In the genomic region with DNA sequence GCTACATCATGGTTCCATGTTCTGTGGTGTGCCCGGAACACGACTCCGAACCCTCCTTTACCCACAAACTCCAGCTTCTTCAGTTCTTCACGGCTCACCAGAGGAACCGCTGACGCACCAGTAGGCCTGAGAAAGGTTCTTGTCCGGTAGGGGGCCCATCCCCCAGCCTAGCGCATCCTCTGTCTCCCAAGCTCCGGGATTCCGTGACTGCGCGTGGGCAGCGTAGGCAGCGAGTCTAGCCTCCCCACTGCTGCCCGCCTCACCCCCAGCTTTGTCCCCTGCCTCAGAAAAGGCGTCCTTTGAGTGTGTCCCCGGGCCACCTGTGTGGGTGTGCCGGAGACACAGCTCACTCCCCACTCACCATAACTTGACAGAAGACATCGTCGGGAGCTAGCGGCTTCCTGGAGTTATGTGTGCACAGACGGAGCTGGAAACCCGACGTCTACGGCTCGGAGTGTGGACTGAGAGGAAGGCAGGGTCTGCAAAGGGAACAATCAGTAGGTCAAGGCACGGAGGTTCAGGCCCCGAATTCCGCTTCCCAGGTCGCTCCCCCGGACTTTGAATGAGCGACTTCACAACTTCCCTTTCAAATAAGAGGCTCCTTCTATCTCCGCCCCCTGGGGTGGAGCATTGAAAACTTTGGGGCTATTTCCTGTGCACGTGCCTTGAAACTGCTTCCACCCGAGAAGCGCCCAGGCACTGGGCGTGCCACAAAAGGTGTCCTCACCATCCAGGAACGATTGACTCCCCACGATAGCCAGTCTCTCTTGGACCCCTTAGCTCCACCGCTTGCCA, we compare ENCODE assay signal across 8 mouse cellular contexts. TPM values are rescaled to one million over a fixed set of nuclear protein-coding genes. Genes with fewer than 3 reads are reported as not detected.
DNase-seq lines count a peak whose midpoint lies in the region; ATAC-seq lines count a peak whose summit lies in the region.

A gene (minus strand): TSS at position 610 of the 795 bp plus-strand sequence.

- WGBS in forebrain, embryonic 11.5 days = 4% methylated on average over 40 of the region's 40 CpGs
- WGBS in hindbrain, embryonic 13.5 days = 5% methylated on average over 40 of the region's 40 CpGs
- 3% methylated on average over 40 of the region's 40 CpGs for WGBS in liver, embryonic 11.5 days
- WGBS in midbrain, embryonic 16.5 days = 6% methylated on average over 40 of the region's 40 CpGs

- H3K9me3 ChIP-seq in forebrain, embryonic 11.5 days (ENCODE audit: control insufficient read depth, low read length) = no peaks in the 10 kb centered on the region
- no peaks in the 10 kb centered on the region for H3K9me3 ChIP-seq in hindbrain, embryonic 13.5 days
- no peaks in the 10 kb centered on the region for H3K9me3 ChIP-seq in liver, embryonic 11.5 days (ENCODE audit: control insufficient read depth, low read length)
- no peaks in the 10 kb centered on the region for H3K9me3 ChIP-seq in midbrain, embryonic 16.5 days (replicated peaks; ENCODE audit: control insufficient read depth, low read length, poor library complexity, severe bottlenecking)

- peaks cover 5% of the 10 kb centered on the region; the same call in 1 of the 2 replicates for H3K4me1 ChIP-seq in forebrain, embryonic 11.5 days (replicated peaks; ENCODE audit: control insufficient read depth, insufficient read depth, low read length)
- H3K4me1 ChIP-seq in hindbrain, embryonic 13.5 days (replicated peaks) = peaks cover 13% of the 10 kb centered on the region
- peaks cover 6% of the 10 kb centered on the region for H3K4me1 ChIP-seq in liver, embryonic 11.5 days (replicated peaks; ENCODE audit: control insufficient read depth, insufficient read depth, low read length)
- H3K4me1 ChIP-seq in midbrain, embryonic 16.5 days (ENCODE audit: control insufficient read depth, insufficient read depth, low read length) = peaks cover 5% of the 10 kb centered on the region; the same call in 1 of the 2 replicates

- H3K27me3 ChIP-seq in forebrain, embryonic 11.5 days (ENCODE audit: control insufficient read depth, insufficient read depth, low read length) = peaks cover 51% of the 10 kb centered on the region
- H3K27me3 ChIP-seq in hindbrain, embryonic 13.5 days = peaks cover 79% of the 10 kb centered on the region
- peaks cover 28% of the 10 kb centered on the region for H3K27me3 ChIP-seq in liver, embryonic 11.5 days (replicated peaks; ENCODE audit: control insufficient read depth, insufficient read depth, low read length)
- H3K27me3 ChIP-seq in midbrain, embryonic 16.5 days (ENCODE audit: control insufficient read depth, insufficient read depth, low read depth, low read length) = peaks cover 65% of the 10 kb centered on the region

- H3K4me2 ChIP-seq in forebrain, embryonic 11.5 days (ENCODE audit: low read depth, low read length, severe bottlenecking) = peak within 1 kb of the TSS; percentile 38
- peak within 1 kb of the TSS; percentile 46 for H3K4me2 ChIP-seq in hindbrain, embryonic 13.5 days
- H3K4me2 ChIP-seq in liver, embryonic 11.5 days = peak within 1 kb of the TSS; percentile 97
- peak within 1 kb of the TSS; percentile 44 for H3K4me2 ChIP-seq in midbrain, embryonic 16.5 days (ENCODE audit: low read length)

- ATAC-seq in forebrain, embryonic 11.5 days (replicated peaks; ENCODE audit: low FRiP score) = no peak
- no peak for ATAC-seq in hindbrain, embryonic 13.5 days (ENCODE audit: low FRiP score)
- peak; percentile 75 for ATAC-seq in liver, embryonic 11.5 days (replicated peaks; ENCODE audit: low FRiP score)
- no peak for ATAC-seq in midbrain, embryonic 16.5 days

- no peaks in the 10 kb centered on the region for H3K36me3 ChIP-seq in forebrain, embryonic 11.5 days (ENCODE audit: control insufficient read depth, insufficient read depth, low read length)
- H3K36me3 ChIP-seq in hindbrain, embryonic 13.5 days = no peaks in the 10 kb centered on the region
- H3K36me3 ChIP-seq in liver, embryonic 11.5 days (ENCODE audit: control insufficient read depth, insufficient read depth, low read length) = no peaks in the 10 kb centered on the region
- H3K36me3 ChIP-seq in midbrain, embryonic 16.5 days (ENCODE audit: control insufficient read depth, insufficient read depth, low read length) = no peaks in the 10 kb centered on the region

- H3K27ac ChIP-seq in forebrain, embryonic 11.5 days (ENCODE audit: low read depth, low read length) = no peak within 1 kb of the TSS
- H3K27ac ChIP-seq in hindbrain, embryonic 13.5 days = no peak within 1 kb of the TSS
- H3K27ac ChIP-seq in liver, embryonic 11.5 days (ENCODE audit: low read depth, low read length) = no peak within 1 kb of the TSS
- H3K27ac ChIP-seq in midbrain, embryonic 16.5 days (ENCODE audit: low read length) = no peak within 1 kb of the TSS

- peak; percentile 38 for DNase-seq in urinary bladder, postnatal 25 days (ENCODE audit: low spot score)
- DNase-seq in urinary bladder, postnatal 10 days (ENCODE audit: low spot score) = no peak
- DNase-seq in forebrain, embryonic 11.5 days (ENCODE audit: low spot score) = no peak
- peak; percentile 64 for DNase-seq in liver, embryonic 11.5 days (ENCODE audit: low spot score)
- DNase-seq in thymus, postnatal 25 days = peak; percentile 78
- DNase-seq in left cerebral cortex, adult 8-10 months (ENCODE audit: low spot score in 2 of 2) = no peak

- peak within 1 kb of the TSS; percentile 43 for H3K9ac ChIP-seq in forebrain, embryonic 11.5 days (ENCODE audit: low read length)
- H3K9ac ChIP-seq in hindbrain, embryonic 13.5 days = 0 out of 2 replicates have a peak within 1 kb of the TSS, but pooled peaks have one; percentile 29
- peak within 1 kb of the TSS; percentile 62 for H3K9ac ChIP-seq in liver, embryonic 11.5 days (ENCODE audit: low read depth, low read length)
- 0 out of 2 replicates have a peak within 1 kb of the TSS, but pooled peaks have one; percentile 8 for H3K9ac ChIP-seq in midbrain, embryonic 16.5 days (ENCODE audit: low read depth, low read length)

- H3K4me3 ChIP-seq in forebrain, embryonic 11.5 days (ENCODE audit: low read depth, low read length) = peak within 1 kb of the TSS; percentile 18; the same call in 1 of the 2 replicates
- peak within 1 kb of the TSS; percentile 30 for H3K4me3 ChIP-seq in hindbrain, embryonic 13.5 days
- peak within 1 kb of the TSS; percentile 57 for H3K4me3 ChIP-seq in liver, embryonic 11.5 days (ENCODE audit: low read depth, low read length)
- peak within 1 kb of the TSS; percentile 15 for H3K4me3 ChIP-seq in midbrain, embryonic 16.5 days (ENCODE audit: low read depth, low read length)

RNA-seq across cellular contexts. Expression of the gene that starts here (rescaled TPM):
- 6.6 and 9.7 TPM in 2 replicates for polyA plus RNA-seq in forebrain, embryonic 11.5 days (2014; fragmentation: Nextera tagmentation; extraction: Ambion mirVana)
- 2.6 and 3.7 TPM in 2 replicates for polyA plus RNA-seq in hindbrain, embryonic 13.5 days (2015; fragmentation: Nextera tagmentation; extraction: Ambion mirVana)
- polyA plus RNA-seq in liver, embryonic 11.5 days (2014; fragmentation: Nextera tagmentation; extraction: Ambion mirVana) = 51.6 and 52.1 TPM in 2 replicates
- polyA plus RNA-seq in midbrain, embryonic 16.5 days (2015; fragmentation: Nextera tagmentation; extraction: Ambion mirVana) = 1.6 and 1.7 TPM in 2 replicates
- under 1 TPM in 2 of 4 experiments, not detected in 2; 0.73 to 0.98 TPM for total RNA-seq in left cerebral cortex, adult 8-10 months (2022)

Comparison
In these comparisons a context has a peak if more than half of its experiments do, and no peak if none do; other contexts are left out.
1. DNase-seq: peak in urinary bladder, postnatal 25 days (single experiment), liver, embryonic 11.5 days (single experiment) and thymus, postnatal 25 days (single experiment); none in urinary bladder, postnatal 10 days (single experiment), forebrain, embryonic 11.5 days (single experiment) and left cerebral cortex, adult 8-10 months (0 of 2).
2. H3K4me2 ChIP-seq: peak in every context shown above with its lines; median percentile 97 in liver, embryonic 11.5 days; 46 in hindbrain, embryonic 13.5 days; 44 in midbrain, embryonic 16.5 days; 38 in forebrain, embryonic 11.5 days.
3. H3K9ac ChIP-seq: peak in every context shown above with its lines; median percentile 62 in liver, embryonic 11.5 days; 43 in forebrain, embryonic 11.5 days; 29 in hindbrain, embryonic 13.5 days; 8 in midbrain, embryonic 16.5 days.
4. Peak in every context shown above with its lines, with median percentiles within 50 percentile points of each other: H3K4me3 ChIP-seq.